Mouse (Mus musculus): ENCODE data around the gene 1700030J22Rik. TPM values are rescaled to one million over a fixed set of nuclear protein-coding genes. Genes with fewer than 3 reads are reported as not detected.

Gene 1700030J22Rik
- 7.8 and 8.0 TPM in 2 replicates for polyA plus RNA-seq (2015; fragmentation: Nextera tagmentation; extraction: Ambion mirVana)

DNA sequence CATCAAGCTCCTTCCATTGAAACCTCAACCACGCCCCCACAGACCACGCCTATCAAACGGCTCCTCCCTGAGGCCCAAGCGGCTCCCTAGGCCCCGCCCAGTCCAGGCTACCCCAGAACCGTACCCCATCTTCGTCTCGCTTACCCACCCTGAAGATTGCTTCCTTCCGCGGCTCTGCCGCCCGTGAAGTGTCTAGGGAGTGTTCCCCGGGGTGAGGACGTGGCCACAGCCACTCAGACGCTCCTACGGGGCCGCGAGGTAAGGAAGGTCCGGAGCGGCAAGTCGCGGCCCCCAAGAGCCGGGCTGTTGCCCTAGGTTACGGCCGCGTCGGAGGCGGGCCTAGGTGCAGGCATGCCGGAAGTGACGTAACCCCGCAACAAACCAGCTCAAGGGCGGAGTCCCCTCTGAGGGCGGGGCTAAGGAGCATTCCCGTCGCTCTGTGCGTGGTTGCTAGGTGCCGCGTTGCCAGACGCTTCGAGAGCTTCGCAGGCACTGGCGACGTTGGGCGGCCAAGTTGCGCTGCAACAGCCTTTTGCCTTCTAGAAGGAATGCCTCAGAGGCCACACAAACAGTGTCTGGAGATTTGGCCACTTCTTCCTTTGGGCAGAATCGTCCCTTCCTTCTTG, at the start of gene 1700030J22Rik:
Gene 1700030J22Rik, minus strand, starts transcription at position 329 of the 626 bp plus-strand sequence.
- peak within 1 kb of the TSS; percentile 95 for H3K4me3 ChIP-seq (ENCODE audit: low read length)
- whole genome bisulfite sequencing, result 1% methylated on average over 41 of the region's 46 CpGs
- H3K27me3 ChIP-seq (replicated peaks; ENCODE audit: control insufficient read depth, insufficient read depth, low read length), result no peaks in the 10 kb centered on the region
- H3K4me1 ChIP-seq (ENCODE audit: control insufficient read depth, insufficient read depth, low read depth, low read length), result peaks cover 11% of the 10 kb centered on the region
- peak within 1 kb of the TSS; percentile 81 for H3K27ac ChIP-seq (ENCODE audit: low read depth, low read length)
- H3K36me3 ChIP-seq (ENCODE audit: control insufficient read depth, insufficient read depth, low read length), result 0 out of 2 replicates have a peak, but pooled peaks cover 6% of the 10 kb centered on the region
- H3K9me3 ChIP-seq (ENCODE audit: control insufficient read depth, low read length), result no peaks in the 10 kb centered on the region
- peak within 1 kb of the TSS; percentile 74 for H3K9ac ChIP-seq (ENCODE audit: low read depth, low read length)
- peak within 1 kb of the TSS; percentile 86 for H3K4me2 ChIP-seq (ENCODE audit: low read length)
- ATAC-seq, result peak; percentile 99

DNA sequence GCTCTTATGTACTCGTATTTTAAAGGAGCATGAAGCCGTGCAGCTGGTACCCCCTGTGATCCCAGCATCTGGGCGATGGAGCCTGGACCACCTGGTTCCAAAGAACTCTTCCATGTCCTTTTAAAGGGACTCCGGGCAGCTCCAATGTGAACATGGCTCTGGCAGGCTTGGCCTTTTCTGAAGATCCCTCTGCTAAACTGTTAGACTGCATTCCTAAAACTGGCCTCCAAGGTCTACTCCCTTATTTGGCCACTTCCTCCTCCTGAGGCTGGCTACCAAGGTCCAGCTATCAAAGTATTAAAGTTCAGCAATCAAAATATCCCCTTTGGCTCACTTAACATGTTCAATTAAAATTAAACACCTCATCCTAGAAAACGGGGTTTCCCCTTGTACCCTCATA, 48.8 kb upstream of the 1700030J22Rik start:
- H3K4me2 ChIP-seq (ENCODE audit: low read length), result no peak overlapping the region
- WGBS, result 90% methylated on average over 5 of the region's 5 CpGs
- H3K4me3 ChIP-seq (ENCODE audit: low read length), result no peak overlapping the region
- H3K9ac ChIP-seq (ENCODE audit: low read depth, low read length), result no peak overlapping the region
- no peaks in the 10 kb centered on the region for H3K27me3 ChIP-seq (replicated peaks; ENCODE audit: control insufficient read depth, insufficient read depth, low read length)
- H3K4me1 ChIP-seq (ENCODE audit: control insufficient read depth, insufficient read depth, low read depth, low read length), result no peaks in the 10 kb centered on the region
- H3K36me3 ChIP-seq (ENCODE audit: control insufficient read depth, insufficient read depth, low read length), result no peaks in the 10 kb centered on the region
- no peak for ATAC-seq
- no peak overlapping the region for H3K27ac ChIP-seq (ENCODE audit: low read depth, low read length)
- H3K9me3 ChIP-seq (ENCODE audit: control insufficient read depth, low read length), result no peaks in the 10 kb centered on the region

DNA sequence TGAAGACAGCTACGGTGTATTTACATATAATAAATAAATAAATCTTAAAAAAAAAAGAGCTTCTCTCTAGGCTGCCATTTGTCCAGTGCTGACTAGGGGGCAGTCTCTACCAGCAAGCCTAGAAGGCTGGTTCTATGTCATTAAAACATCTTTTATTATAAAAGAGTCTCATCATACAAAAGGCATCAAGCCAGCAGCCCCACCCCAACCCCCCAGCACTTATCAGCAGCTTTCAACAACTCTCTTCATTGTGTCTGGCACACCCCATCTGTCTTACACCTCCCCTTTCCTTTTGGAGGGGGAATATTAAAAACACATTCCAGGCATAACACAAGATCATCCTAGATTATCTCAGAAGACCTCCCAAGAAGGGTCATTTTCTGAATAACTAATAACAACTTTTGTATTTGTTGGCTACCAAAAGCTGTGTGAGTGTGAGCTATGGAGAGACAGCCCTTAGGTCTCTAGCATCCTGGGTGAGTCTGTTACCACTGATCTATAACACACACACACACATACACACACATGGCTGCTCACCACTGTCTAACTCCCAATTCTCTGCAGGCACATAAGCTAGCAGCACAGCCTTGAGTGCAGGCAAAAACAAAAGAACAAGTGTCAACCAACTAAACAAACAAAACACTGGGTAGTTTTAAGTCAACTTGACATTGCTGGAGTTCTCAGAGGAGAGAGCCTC, 43.7 kb upstream of the 1700030J22Rik start:
- ATAC-seq, result no peak
- Histone ChIP-seq H3K4me1 (ENCODE audit: control insufficient read depth, insufficient read depth, low read depth, low read length) (no peaks in the 10 kb centered on the region), H3K4me2 (ENCODE audit: low read length) (no peak overlapping the region), H3K4me3 (ENCODE audit: low read length) (no peak overlapping the region), H3K27ac (ENCODE audit: low read depth, low read length) (no peak overlapping the region), H3K9ac (ENCODE audit: low read depth, low read length) (no peak overlapping the region), H3K36me3 (ENCODE audit: control insufficient read depth, insufficient read depth, low read length) (no peaks in the 10 kb centered on the region), H3K27me3 (replicated peaks; ENCODE audit: control insufficient read depth, insufficient read depth, low read length) (no peaks in the 10 kb centered on the region), H3K9me3 (ENCODE audit: control insufficient read depth, low read length) (no peaks in the 10 kb centered on the region)
- 70% methylated on average over 1 of the region's 1 CpGs for WGBS

DNA sequence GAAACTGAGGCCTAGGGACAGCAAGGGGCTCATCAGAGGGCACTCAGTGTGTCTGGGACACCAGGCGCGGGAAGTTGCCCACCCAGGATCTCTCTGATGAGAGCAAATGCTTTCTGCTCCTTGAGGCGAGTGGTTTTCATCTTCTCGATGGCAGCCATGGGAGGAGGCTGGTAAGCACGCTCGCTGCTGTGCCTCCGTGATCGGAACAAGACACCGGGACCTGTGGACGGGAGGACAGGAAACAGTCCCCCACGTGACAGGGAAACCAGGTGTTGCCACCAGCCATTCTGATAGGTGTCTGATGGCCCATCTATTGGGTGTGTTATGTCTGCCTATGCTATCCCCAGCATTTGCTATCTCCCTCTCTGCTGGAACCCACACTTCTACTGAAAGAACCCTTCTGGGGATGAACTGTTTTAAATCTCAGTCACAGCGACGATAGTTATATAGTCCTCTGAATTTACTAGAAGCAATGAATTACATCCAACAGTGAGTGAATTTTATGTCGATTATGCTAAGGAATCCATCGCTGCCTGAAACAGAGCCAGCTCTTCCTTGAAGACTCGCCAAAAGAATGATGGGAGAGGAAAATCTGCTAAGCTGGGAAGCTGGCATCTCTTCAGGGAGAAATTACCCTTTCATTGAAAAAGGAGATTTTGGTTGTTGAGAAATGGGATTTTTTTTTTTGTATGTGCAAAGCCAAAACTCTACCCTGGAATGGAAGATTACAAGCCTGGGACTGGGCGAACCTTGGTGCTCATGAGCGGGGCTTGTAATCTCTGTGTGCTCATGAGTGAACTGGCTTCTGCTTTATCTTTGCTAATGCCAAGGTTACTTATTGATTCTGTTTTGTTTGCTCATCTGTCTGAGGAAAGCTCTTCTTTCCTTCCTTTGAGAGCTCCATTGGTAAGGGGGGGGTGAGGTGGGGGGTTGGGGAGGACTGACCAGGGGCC, 40.8 kb upstream of the 1700030J22Rik start:
- Histone ChIP-seq H3K4me2 (ENCODE audit: low read length) (no peak overlapping the region), H3K9ac (ENCODE audit: low read depth, low read length) (no peak overlapping the region), H3K36me3 (ENCODE audit: control insufficient read depth, insufficient read depth, low read length) (no peaks in the 10 kb centered on the region), H3K27me3 (replicated peaks; ENCODE audit: control insufficient read depth, insufficient read depth, low read length) (no peaks in the 10 kb centered on the region), H3K27ac (ENCODE audit: low read depth, low read length) (no peak overlapping the region), H3K4me1 (ENCODE audit: control insufficient read depth, insufficient read depth, low read depth, low read length) (no peaks in the 10 kb centered on the region), H3K9me3 (ENCODE audit: control insufficient read depth, low read length) (no peaks in the 10 kb centered on the region), H3K4me3 (ENCODE audit: low read length) (no peak overlapping the region)
- 83% methylated on average over 18 of the region's 18 CpGs for WGBS
- ATAC-seq, result no peak

DNA sequence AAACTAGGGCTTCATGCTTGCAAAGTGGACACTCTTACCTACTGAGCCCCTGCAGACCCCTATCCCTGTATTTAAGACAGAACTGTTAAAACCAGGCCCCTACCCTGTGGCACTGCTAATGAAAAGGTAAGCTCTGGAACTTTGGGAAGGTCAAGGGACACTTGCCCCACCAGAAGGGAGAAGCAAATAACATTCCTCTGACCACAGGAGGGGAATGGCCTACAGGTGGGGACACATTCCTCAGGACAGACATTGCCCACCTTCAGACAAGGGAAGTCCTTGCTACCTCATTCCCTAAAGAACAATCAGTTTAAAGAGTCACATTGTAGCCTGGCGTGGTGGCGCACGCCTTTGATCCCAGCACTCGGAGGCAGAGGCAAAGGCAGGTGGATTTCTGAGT, 39.1 kb upstream of the 1700030J22Rik start:
- no peak for ATAC-seq
- Histone ChIP-seq H3K27ac (ENCODE audit: low read depth, low read length) (no peak overlapping the region), H3K36me3 (ENCODE audit: control insufficient read depth, insufficient read depth, low read length) (no peaks in the 10 kb centered on the region)

DNA sequence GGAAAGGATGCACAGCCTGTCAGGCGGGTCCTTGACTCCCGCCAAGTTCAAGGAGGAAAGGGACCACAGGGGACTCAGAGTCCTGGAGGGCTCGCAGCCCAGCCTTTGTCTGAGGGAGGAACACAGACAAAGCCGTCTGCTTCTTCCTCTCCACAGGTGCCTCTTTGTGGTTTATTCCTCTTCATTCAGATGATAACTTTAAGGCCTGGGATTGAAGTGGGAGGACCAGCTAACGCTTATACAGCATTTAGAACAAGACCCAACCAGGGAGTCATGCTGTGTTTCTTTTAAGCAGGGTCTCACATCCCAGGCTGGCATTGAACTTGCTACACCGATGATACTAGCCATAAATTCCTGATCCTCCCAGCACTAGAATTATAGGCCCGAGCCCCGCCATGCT, 38.2 kb upstream of the 1700030J22Rik start:
- Histone ChIP-seq H3K27ac (ENCODE audit: low read depth, low read length) (no peak overlapping the region), H3K9ac (ENCODE audit: low read depth, low read length) (no peak overlapping the region), H3K4me3 (ENCODE audit: low read length) (no peak overlapping the region), H3K4me2 (ENCODE audit: low read length) (no peak overlapping the region), H3K36me3 (ENCODE audit: control insufficient read depth, insufficient read depth, low read length) (no peaks in the 10 kb centered on the region), H3K4me1 (ENCODE audit: control insufficient read depth, insufficient read depth, low read depth, low read length) (no peaks in the 10 kb centered on the region), H3K27me3 (replicated peaks; ENCODE audit: control insufficient read depth, insufficient read depth, low read length) (no peaks in the 10 kb centered on the region), H3K9me3 (ENCODE audit: control insufficient read depth, low read length) (no peaks in the 10 kb centered on the region)
- 31% methylated on average over 8 of the region's 8 CpGs for WGBS
- no peak for ATAC-seq

More for the DNA sequence above, 39.1 kb upstream of the 1700030J22Rik start:
- Histone ChIP-seq H3K4me2 (ENCODE audit: low read length) (no peak overlapping the region), H3K9me3 (ENCODE audit: control insufficient read depth, low read length) (no peaks in the 10 kb centered on the region), H3K4me3 (ENCODE audit: low read length) (no peak overlapping the region), H3K4me1 (ENCODE audit: control insufficient read depth, insufficient read depth, low read depth, low read length) (no peaks in the 10 kb centered on the region), H3K9ac (ENCODE audit: low read depth, low read length) (no peak overlapping the region), H3K27me3 (replicated peaks; ENCODE audit: control insufficient read depth, insufficient read depth, low read length) (no peaks in the 10 kb centered on the region)
- 90% methylated on average over 4 of the region's 4 CpGs for WGBS

DNA sequence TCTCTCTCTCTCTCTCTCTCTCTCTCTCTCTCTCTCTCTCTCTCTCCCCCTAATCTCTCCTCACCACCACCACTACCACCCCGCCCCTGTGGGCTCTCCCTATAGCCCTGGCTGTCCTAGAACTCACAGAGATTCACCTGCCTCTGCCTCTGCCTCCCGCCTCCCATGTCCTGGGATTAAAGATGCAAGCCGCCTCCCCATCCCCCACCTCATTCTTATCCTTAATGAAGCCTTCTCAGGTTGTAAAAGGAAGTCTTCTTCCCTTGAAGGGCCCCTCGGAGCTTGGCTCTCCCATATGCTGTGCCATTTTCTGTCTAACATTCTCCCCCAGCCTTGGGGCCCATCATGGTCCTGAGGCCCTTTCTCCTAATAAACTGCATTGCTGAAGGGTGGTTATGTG, 36.9 kb upstream of the 1700030J22Rik start:
- no peak overlapping the region for H3K27ac ChIP-seq (ENCODE audit: low read depth, low read length)
- no peaks in the 10 kb centered on the region for H3K9me3 ChIP-seq (ENCODE audit: control insufficient read depth, low read length)
- no peaks in the 10 kb centered on the region for H3K27me3 ChIP-seq (replicated peaks; ENCODE audit: control insufficient read depth, insufficient read depth, low read length)
- H3K4me1 ChIP-seq (ENCODE audit: control insufficient read depth, insufficient read depth, low read depth, low read length), result no peaks in the 10 kb centered on the region
- ATAC-seq, result no peak
- no peaks in the 10 kb centered on the region for H3K36me3 ChIP-seq (ENCODE audit: control insufficient read depth, insufficient read depth, low read length)
- no peak overlapping the region for H3K9ac ChIP-seq (ENCODE audit: low read depth, low read length)
- 72% methylated on average over 4 of the region's 4 CpGs for WGBS
- no peak overlapping the region for H3K4me3 ChIP-seq (ENCODE audit: low read length)
- H3K4me2 ChIP-seq (ENCODE audit: low read length), result no peak overlapping the region

DNA sequence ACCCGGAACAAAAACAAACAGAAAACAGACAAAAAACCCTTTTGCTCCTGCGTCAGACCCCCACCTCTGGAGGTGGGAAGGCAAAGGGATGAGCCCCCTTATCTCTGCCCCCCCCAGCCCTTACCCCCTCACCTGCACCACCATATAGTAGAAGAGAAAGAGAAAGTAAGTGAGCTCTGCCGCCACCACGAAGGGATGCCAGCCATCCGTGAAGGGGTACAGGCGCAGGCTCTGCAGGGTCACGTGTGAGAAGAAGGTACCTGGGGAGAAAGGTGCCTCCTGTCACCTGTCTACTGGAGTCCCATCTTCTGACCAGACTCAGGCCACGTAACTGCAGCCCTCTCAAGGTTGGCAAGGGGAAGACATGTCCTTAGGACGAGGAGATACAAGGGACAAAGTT, 32.6 kb upstream of the 1700030J22Rik start:
- Histone ChIP-seq H3K9me3 (ENCODE audit: control insufficient read depth, low read length) (no peaks in the 10 kb centered on the region), H3K4me1 (ENCODE audit: control insufficient read depth, insufficient read depth, low read depth, low read length) (no peaks in the 10 kb centered on the region), H3K36me3 (ENCODE audit: control insufficient read depth, insufficient read depth, low read length) (no peaks in the 10 kb centered on the region), H3K4me3 (ENCODE audit: low read length) (no peak overlapping the region), H3K27me3 (replicated peaks; ENCODE audit: control insufficient read depth, insufficient read depth, low read length) (no peaks in the 10 kb centered on the region), H3K4me2 (ENCODE audit: low read length) (no peak overlapping the region), H3K27ac (ENCODE audit: low read depth, low read length) (no peak overlapping the region), H3K9ac (ENCODE audit: low read depth, low read length) (no peak overlapping the region)
- no peak for ATAC-seq
- WGBS, result 88% methylated on average over 9 of the region's 9 CpGs

Data from hindbrain, embryonic 16.5 days (tissue).